Mouse (Mus musculus): ENCODE results near the gene Eqtn. TPM values are rescaled to one million over a fixed set of nuclear protein-coding genes. Genes with fewer than 3 reads are reported as not detected.

The Eqtn gene
- not detected for polyA plus RNA-seq (2017; shearing (Covaris generic))

GRCm38 (mm10) chr4:94928743-94929142, at the start of gene Eqtn:
Gene Eqtn, minus strand, starts transcription at chr4:94928843.

Other genes starting within 250 kb of the Eqtn start
- not detected for gene Tek, start 189.6 kb downstream of the Eqtn start, polyA plus RNA-seq (2017; shearing (Covaris generic))
- 62.7 TPM for gene Mysm1, start 50.3 kb upstream of the Eqtn start, polyA plus RNA-seq (2017; shearing (Covaris generic))
- 217 TPM for gene Jun, start 123.4 kb upstream of the Eqtn start, polyA plus RNA-seq (2017; shearing (Covaris generic))

Data from naive thymus-derived CD4-positive, alpha-beta T cell, adult 5 months (primary cell).